Mouse (Mus musculus) 3134 (cell line): ENCODE measurements around the gene Rnf19b.
A peak's percentile ranks its signal among the peaks of the same experiment; 100 is the strongest.

Source experiments
- DNase-seq: peaks from one replicate; pipeline ENCODE4 v3.0.0-alpha.2; 2011; ENCODE audit warnings: low spot score; ENCODE audit not compliant: insufficient read length; ENCODE audit errors: extremely low read depth

Gene Rnf19b

DNA sequence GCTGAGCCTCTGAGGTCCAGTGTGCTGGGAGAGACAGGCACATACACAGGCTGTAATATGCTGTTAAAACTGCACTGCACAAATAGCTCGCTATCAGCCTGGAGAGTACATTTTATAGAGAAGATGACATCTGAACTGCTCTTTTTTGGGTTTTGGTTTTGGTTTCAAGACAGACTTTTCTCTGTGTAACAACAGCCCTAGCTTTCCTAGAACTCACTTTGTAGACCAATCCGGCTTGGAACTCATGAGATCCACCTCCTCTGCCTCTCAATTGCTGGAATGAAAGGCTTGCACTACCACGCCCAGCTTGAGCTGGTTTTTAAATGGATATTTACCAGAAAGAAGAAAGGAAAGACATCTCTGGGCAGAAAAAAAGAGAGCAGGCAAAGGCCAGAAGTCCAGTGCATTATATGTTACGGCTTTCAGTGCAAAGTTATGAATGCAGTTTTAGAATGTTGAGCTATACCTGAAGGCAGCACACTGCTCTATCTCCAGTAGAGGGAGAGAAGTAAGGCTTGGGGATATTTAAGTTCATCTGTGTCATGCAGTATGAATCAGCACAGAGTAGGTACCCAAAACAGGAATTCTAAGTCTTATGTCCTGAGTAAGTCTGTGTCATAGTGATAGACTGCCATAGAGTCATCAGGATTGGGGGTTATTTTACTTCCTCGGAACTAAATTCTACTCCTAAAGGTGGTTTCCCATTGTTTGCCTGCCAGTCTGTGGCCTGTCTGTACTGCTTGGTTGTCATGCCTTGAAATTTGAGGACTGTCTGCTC is 9.8 kb downstream of the Rnf19b start:
- peak; percentile 32 for DNase-seq

DNA sequence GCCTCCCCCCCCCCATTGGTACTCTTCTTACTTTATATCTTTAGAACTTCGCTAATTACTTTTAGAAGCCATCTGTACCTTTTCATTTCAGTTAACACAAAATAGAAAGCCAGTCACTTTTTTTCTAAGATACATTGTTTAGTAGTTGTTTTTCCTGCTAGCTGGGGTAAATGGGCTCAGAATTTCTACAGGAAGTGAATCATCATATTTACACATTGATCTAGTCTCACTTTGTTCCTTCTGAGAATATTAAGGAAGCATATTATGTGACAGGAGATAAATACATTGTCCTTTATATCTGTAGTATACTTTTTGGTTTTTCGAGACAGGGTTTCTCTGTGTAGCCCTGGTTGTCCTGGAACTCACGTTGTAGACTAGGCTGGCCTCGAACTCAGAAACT is 10.8 kb downstream of the Rnf19b start:
- DNase-seq: no peak

DNA sequence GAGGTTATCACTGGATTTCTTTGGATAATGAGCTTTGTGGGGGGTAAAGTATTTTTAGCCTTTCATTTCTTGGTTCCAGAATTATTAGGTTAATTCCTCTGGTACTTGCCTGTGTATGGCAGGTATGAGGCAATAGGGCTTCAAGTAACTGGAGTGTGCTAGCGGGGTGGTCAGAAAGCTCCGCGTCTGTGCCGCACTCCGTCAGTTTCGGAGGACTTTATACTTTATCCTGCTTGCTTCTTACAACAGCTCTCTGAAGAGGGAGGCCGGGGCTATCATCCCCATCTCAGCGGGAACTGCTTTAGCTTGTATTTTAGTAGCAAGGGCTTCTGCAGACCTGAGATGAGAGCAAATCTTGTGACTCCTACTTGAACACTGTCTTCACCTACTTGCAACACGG is 21.1 kb downstream of the Rnf19b start:
- DNase-seq: no peak

DNA sequence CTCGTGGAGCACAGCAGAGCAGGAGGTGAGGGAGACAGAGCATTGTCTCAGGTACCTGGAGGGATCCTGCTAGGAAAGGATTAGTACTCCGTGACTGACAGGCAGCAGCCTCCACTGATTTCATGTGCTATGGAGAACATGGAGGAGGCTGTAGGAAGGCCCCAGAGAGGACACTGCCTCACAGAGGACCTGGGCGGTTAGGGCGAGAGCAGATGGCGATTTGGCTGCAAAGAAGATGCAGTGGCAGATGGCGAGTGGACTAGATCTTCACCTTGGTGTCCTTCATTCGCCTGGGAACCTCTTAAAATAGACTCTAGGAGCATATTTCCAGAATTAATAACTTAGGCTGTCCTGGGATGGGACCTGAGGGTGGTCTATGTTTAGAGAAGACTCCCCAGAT is 23.0 kb downstream of the Rnf19b start:
- no peak for DNase-seq

DNA sequence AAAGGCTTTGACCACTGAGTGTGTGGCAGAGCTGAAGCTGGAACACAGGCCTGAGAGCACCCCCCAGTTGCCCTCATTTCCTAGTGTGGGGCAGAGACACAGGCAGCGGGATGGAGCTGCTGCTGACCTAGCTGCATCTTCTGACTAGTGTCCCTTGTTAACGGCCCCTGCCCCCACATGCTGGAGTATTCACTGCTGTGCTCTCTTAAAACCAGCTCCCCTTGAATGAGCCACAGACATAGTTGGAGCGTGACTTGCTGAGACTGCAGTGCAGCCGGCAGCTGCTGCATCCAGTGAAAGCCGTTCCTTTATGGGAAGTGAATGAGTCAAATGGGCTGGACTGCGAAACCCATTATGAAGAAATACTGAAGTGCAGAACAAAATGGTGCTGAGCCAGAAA is 23.4 kb downstream of the Rnf19b start:
- peak; percentile 46 for DNase-seq

DNA sequence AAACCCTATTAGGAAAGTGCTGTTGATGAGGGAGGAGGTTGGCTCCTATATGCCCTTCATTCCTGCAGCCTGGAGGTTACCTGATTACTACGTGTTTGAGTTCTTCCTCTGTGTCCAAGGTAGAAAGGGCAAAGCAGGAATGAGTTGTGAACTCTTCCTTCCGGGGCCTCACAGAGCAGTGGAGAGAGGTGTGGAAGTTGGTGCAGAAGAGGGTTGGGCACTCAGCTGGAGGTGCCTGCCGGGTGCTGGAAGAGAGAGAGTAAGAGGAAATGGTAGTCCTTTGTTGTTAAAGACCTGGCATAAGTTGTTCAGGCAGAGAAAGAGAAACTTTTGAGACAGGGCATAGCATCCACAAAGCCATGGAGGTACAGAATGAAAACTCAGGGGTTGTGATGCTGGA is 23.9 kb downstream of the Rnf19b start:
- no peak for DNase-seq

DNA sequence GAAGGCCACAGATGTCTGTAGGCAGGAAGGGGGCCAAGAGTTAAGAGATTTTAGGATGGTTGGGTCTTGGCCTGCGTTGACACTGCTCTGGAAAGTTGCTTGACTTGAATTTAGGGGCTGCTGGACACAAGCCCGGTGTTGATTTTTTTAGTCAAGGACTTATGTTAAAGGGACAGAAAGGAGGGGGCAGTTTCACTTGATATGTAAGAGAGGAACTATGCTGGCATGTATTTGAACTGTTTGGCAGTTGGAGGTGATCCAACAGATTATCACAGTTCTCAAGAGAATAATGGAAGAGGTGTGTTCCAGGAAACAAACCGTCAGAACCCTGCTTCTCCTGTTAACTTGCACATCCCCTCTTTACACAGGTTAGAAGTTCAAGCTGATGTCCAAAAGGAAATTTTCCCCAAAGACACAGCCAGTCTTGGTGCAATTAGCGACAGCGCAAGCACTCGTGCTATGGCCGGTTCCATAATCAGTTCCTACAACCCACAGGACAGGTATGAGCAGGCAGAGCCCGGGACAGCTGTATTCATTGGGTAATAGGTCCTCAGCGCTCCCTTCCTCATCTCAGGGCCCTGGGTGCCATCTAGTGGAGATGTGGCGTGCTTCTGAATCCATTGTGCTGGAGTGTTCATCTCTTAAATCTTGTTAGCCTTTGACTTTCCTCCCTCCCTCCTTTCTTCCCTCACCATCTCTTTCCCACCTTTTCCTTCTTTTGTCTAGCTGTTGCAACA is 24.5 kb downstream of the Rnf19b start:
- DNase-seq: peak; percentile 39

DNA sequence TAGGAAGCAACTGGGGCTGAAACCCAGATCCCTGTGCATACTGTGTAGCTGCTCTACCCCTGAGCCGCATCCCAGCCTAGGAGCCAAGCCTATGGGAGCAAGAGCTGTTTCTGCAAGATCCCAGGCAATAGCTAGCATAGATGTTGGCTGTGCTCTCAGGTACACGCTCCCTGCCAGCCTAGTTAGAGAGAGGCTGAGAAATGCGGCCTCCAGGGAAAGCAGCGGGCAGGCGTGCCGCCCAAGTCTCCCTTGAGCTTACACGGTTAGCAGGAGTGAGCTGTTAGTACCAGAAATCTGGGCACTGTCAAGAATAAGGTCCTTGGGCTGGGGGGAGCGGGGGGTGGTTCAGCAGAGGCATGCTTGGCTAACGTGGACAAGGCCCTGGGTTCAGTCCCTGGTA is 26.8 kb downstream of the Rnf19b start:
- no peak for DNase-seq

DNA sequence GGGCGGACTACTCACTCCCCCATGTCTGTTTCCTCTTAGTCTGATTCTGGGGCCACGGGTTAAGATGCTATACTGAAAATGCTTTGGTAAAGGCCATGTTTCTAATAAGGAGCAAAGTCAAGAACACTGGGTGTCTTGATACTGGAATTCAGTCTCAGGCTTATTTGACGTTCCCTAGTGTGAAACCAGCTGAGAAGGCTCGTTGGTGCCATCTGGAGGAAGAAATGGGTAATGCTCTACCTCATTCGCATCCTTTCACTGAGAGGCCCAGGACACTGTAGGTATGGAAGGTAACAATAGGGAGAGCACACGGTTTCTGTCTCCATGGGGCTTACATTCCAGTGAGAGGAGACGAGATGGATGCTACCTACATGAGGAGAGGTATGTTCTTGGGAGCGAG is 28.0 kb downstream of the Rnf19b start:
- no peak for DNase-seq

DNA sequence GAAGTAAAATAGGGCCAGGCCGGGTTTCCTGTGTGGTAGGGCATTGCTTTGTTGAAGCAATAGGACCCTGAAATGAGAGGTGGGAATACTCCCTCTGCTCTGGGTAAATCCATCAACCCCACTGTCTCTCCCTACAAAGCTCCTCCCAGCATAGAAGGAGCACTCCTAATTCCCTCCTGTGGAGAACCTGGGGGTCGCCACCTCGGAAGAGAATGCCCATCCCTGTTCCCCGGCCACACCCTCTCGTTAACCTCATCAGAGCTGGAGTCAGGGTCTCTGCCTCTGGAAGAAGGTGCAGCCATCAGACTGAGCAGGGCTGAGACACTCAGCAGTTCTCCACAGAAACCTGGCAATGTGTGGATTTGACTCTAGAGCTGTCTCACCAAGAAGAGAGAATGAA is 29.8 kb downstream of the Rnf19b start:
- DNase-seq: no peak

DNA sequence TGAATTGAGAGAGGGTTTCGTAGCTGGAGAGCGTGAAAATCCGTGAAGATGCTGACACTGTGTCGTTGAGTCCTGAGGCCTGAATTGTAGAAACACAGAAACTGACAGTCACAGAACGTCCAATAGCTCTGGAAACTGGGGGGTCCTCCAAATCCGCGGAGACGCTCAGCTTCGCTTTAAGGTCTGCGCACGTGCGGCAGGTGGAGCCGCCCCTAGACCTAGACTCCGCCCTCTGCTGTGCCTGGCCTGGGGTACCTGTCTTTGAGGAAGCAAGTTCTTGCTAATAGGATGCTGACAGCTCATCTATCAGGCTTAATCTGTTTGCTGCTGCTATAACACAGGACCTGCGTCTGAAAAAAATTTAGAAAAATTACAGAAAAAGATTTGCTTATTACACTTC is 37.2 kb downstream of the Rnf19b start:
- no peak for DNase-seq

DNA sequence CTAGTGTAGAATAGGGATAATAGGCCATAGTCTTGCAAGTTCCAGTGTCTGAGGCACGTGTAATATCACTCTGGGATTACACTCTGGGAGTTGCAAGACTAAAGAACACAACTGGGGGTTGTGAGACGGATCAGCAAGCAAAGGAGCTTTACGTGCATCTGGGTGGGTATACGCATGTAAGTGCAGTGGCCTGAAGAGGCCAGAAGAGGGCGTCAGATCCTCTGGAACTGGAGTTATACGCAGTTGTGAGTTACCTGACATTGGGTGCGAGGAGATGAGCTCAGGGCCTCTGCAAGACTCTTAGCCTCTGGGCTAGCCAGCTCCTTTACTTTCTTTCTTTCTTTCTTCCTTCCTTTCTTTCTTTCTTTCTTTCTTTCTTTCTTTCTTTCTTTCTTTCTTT is 38.9 kb downstream of the Rnf19b start:
- no peak for DNase-seq

DNA sequence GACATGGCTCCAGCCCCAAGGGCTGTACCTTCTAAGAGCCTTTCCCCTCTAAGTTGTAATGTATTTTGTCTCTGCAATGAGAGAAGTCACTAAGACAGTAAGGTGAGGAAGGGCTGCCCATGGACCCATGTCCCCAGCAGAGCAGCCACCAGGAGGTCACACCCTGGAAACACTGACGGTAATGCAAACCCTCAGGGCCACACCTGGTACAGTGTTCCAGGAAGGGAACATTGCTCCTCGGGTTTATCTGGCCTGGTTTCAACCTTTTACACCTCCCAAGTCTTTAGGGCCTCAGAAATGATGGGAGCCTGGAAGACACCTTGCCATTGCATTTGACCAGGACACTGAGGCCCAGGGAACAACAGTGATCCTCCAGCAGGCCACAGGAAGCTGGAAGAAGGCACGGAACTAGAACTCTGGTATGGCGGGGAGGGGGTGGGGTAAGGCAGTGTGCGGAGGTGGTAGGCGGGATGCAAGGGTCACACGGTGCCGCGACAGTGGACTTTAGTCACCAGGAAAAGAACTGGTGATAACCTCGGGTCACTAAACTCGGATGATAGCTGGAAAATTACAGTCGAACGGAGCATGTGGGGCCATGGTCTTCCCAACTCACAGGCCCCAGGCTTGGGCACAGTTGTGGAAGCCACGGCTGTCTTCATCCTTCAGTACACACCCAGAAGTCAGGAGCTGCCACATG is 44.2 kb downstream of the Rnf19b start:
- no peak for DNase-seq

DNA sequence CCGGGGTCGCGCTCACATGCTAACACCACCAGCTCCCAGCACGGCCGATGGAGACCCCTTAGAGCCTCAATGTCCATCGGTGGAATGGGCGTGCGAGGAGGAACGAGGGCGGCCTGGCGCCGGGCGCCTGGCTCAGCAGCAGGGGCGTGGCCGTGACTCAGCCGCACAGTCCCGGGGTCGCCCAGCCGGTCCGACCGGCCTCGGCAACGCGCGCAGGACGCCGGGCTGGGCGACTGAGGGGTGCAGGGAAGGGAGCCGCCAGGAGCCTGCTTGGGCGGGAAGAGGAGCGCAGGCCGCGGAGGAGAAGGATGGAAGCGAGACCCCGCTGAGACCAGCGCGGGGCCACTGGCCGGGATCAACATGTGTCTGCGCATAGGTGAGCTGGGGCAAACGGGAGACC is 47.3 kb downstream of the Rnf19b start, which contains the start of gene Tmem54:
Tmem54 (plus strand) TSS at position 193 of the 400 bp plus-strand sequence.
- no peak for DNase-seq

DNA sequence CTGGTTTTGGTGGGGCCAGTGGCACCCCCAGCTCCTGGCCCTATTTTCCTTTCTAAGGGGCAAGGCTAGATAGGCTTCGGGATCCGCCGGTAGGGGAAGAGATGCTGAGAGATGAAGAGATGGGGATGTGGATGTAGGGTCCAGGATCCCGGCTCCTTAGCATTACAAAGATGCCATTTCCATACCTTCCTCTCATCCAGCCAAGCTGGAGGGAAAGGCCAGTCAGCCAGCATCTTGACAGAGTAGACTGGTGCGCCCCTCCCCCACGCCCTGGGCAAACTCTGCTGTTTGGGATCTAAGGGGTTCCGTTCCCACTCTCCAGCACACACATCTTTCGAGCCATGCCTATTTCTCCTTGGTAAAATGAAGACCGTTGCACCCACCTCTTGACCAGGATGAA is 48.0 kb downstream of the Rnf19b start:
- DNase-seq: no peak

DNA sequence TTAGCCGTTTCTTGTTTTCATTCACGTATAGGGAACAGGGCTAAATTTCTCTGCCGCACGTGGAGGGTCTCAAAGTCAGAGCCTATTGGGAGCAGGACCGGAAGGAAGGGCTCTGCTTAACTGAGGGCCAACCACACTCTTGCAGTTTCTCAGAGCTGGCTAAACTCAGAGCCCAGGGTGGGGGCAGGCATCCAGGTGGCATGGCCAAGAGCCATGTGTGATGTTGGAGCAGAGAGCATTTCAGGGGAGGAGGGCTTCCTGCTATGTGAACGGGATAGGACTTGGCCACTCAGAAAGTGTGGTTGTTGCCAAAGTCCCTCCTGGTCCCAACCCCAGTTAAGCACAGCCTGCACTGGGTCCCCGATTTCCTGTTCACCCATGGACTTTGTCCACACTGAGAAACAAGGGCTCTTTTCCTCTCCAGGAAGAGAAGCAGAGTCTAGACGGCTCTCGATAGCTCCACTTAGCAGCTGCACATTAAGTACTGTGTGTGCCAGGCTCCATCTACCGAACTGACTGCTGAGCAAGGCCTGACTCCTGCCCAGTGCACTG is 49.4 kb downstream of the Rnf19b start:
- DNase-seq: no peak

DNA sequence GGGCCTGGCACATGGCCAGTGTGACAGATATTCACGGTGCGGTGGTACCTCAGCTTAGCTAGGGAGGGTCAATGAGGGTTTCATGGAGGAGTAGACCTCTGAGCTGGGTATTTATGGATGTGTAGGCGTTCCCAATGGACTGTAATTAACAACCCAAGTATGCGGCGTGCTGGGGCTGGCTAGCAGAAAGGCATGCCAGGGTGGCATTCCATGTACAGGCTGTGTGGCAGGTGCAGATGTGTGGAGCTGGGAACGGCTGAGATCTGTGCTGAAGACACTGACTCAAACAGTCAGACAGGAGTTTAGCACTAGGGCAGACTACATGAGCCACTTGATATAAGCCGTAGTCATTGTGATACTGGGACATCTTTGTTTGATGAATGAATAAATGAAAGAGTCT is 50.6 kb downstream of the Rnf19b start:
- DNase-seq: no peak

DNA sequence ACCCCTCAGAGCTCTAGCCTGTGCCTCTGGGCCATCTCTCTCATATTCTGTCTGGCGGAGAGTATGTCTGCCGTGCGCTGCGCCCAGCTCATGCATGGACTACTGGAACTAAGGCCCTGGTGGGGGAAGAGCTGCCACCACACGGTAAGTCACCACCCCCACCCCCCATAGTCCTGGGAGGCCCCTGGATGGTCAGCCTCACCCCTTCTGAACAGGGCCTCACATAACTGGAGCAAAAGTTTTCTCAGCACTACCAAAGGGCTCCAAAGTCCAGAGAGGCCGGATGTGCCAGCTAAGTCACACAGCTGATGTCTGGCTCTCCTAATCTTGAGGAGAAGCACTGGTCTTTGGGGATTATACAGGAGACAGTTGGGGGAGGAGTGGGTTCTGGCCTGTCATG is 52.7 kb downstream of the Rnf19b start:
- DNase-seq: no peak

DNA sequence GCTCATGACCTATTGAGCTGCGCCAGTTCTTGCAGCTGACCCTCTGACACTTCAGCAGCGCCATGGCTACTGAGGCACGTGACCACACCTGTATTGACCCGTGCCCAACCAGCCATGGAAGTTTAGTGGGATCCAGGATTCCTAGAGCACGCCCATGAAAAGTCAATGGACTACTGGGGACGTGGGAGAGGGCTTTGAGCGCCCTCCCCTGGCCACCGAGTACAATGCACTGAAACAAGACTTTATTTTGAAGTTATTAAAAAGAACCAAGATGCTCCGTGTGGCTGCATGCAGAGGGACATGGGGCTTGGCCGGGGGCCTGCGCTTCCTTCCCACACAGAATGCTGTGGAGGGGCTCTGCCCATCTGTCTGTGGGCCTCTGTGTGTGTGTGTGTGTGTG is 53.3 kb downstream of the Rnf19b start:
- DNase-seq: no peak

DNA sequence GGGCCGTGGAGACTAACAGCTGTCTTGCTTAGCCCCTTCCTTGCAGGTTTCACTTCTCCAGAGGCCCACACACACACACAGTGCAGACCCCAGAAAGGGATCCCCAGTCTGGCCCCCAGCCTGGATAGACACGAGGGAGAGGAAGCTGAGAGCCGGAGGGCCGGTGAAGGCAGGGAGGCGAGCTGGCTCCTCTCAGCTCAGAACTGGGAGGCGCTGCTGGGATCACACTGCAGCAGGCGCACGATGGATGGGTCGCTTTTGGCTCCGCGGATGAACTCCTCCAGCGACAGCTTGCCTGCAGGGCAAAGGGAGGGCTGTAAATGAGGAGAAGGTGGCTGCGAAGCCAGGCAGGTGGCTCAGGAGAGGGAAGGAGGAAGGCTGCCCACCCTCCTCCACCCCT is 54.2 kb downstream of the Rnf19b start:
- DNase-seq: no peak
